Mouse (Mus musculus): ENCODE results near the gene Igdcc3.

The Igdcc3 gene

GRCm38 (mm10) chr9:65177497-65177896 lies 36.5 kb downstream of the Igdcc3 start:
- DNase-seq (ENCODE audit: low spot score), result no peak

GRCm38 (mm10) chr9:65177912-65178311 lies 36.9 kb downstream of the Igdcc3 start:
- no peak for DNase-seq (ENCODE audit: low spot score)

- no peak for DNase-seq (ENCODE audit: low spot score)
These were observed 37.6 kb downstream of the Igdcc3 start for GRCm38 (mm10) chr9:65178336-65179213.

GRCm38 (mm10) chr9:65179817-65180624 lies 39.0 kb downstream of the Igdcc3 start:
- no peak for DNase-seq (ENCODE audit: low spot score)

- peak; percentile 82 for DNase-seq (ENCODE audit: low spot score)
These were observed 47.6 kb downstream of the Igdcc3 start for GRCm38 (mm10) chr9:65188599-65188998.

GRCm38 (mm10) chr9:65190306-65190705 lies 49.3 kb downstream of the Igdcc3 start:
- no peak for DNase-seq (ENCODE audit: low spot score)

GRCm38 (mm10) chr9:65191389-65191754 lies 50.4 kb downstream of the Igdcc3 start:
- no peak for DNase-seq (ENCODE audit: low spot score)

- no peak for DNase-seq (ENCODE audit: low spot score)
These were observed 50.9 kb downstream of the Igdcc3 start for GRCm38 (mm10) chr9:65191755-65192469.

- no peak for DNase-seq (ENCODE audit: low spot score)
These were observed 52.2 kb downstream of the Igdcc3 start for GRCm38 (mm10) chr9:65193214-65193613.

- DNase-seq (ENCODE audit: low spot score), result no peak
These were observed 54.1 kb downstream of the Igdcc3 start, which contains the start of gene Parp16 for GRCm38 (mm10) chr9:65195053-65195452. Gene Parp16, plus strand, starts transcription at chr9:65195353.

GRCm38 (mm10) chr9:65195621-65195981 lies 54.6 kb downstream of the Igdcc3 start:
- DNase-seq (ENCODE audit: low spot score), result no peak

GRCm38 (mm10) chr9:65195982-65196737 lies 55.2 kb downstream of the Igdcc3 start:
- DNase-seq (ENCODE audit: low spot score), result no peak

GRCm38 (mm10) chr9:65196738-65197569 lies 56.0 kb downstream of the Igdcc3 start:
- peak; percentile 93 for DNase-seq (ENCODE audit: low spot score)

GRCm38 (mm10) chr9:65197826-65198225 lies 56.8 kb downstream of the Igdcc3 start:
- DNase-seq (ENCODE audit: low spot score), result no peak

- no peak for DNase-seq (ENCODE audit: low spot score)
These were observed 58.7 kb downstream of the Igdcc3 start for GRCm38 (mm10) chr9:65199723-65200122.

GRCm38 (mm10) chr9:65200606-65201005 lies 59.6 kb downstream of the Igdcc3 start:
- no peak for DNase-seq (ENCODE audit: low spot score)

- DNase-seq (ENCODE audit: low spot score), result no peak
These were observed 60.0 kb downstream of the Igdcc3 start for GRCm38 (mm10) chr9:65201021-65201380.

- DNase-seq (ENCODE audit: low spot score), result peak; percentile 83
These were observed 60.6 kb downstream of the Igdcc3 start for GRCm38 (mm10) chr9:65201381-65202164.

GRCm38 (mm10) chr9:65202165-65202754 lies 61.3 kb downstream of the Igdcc3 start:
- no peak for DNase-seq (ENCODE audit: low spot score)
